Mouse (Mus musculus): ENCODE measurements around the gene Camk1g.

Gene Camk1g

GRCm38 (mm10) chr1:193373906-193374413 is 3.9 kb upstream of the Camk1g start:
- DNase-seq: no peak

- DNase-seq: no peak
These were observed 1.0 kb downstream of the Camk1g start for GRCm38 (mm10) chr1:193369091-193369490.

GRCm38 (mm10) chr1:193368055-193368454 is 2.0 kb downstream of the Camk1g start:
- DNase-seq: no peak

- DNase-seq: peak; percentile 56 to 67
These were observed 6.3 kb downstream of the Camk1g start for GRCm38 (mm10) chr1:193363801-193364231.

GRCm38 (mm10) chr1:193362078-193362477 is 8.0 kb downstream of the Camk1g start:
- no peak for DNase-seq

- peak; percentile 43 to 56 for DNase-seq
These were observed 8.9 kb downstream of the Camk1g start for GRCm38 (mm10) chr1:193361181-193361580.

- no peak for DNase-seq
These were observed 10.9 kb downstream of the Camk1g start for GRCm38 (mm10) chr1:193359199-193359598.

GRCm38 (mm10) chr1:193351583-193351982 is 18.5 kb downstream of the Camk1g start:
- peak; percentile 54 to 79 for DNase-seq

- no peak for DNase-seq
These were observed 19.6 kb downstream of the Camk1g start for GRCm38 (mm10) chr1:193350546-193350801.

GRCm38 (mm10) chr1:193349702-193350545 is 20.2 kb downstream of the Camk1g start:
- no peak for DNase-seq

- peak; percentile 61 to 64 for DNase-seq
These were observed 21.7 kb downstream of the Camk1g start for GRCm38 (mm10) chr1:193348261-193348962.

GRCm38 (mm10) chr1:193346908-193347307 is 23.2 kb downstream of the Camk1g start:
- DNase-seq: no peak

- DNase-seq: no peak
These were observed 25.1 kb downstream of the Camk1g start for GRCm38 (mm10) chr1:193344976-193345375.

- peak; percentile 73 to 79 for DNase-seq
These were observed 26.2 kb downstream of the Camk1g start for GRCm38 (mm10) chr1:193343853-193344252.

- peak; percentile 56 to 75 for DNase-seq
These were observed 27.7 kb downstream of the Camk1g start for GRCm38 (mm10) chr1:193342198-193342946.

GRCm38 (mm10) chr1:193338363-193338995 is 31.6 kb downstream of the Camk1g start:
- no peak for DNase-seq

- DNase-seq: no peak
These were observed 32.2 kb downstream of the Camk1g start for GRCm38 (mm10) chr1:193337787-193338310.

GRCm38 (mm10) chr1:193337018-193337321 is 33.1 kb downstream of the Camk1g start:
- no peak for DNase-seq

GRCm38 (mm10) chr1:193336122-193337017 is 33.7 kb downstream of the Camk1g start:
- peak; percentile 66 to 77 for DNase-seq

- no peak for DNase-seq
These were observed 35.6 kb downstream of the Camk1g start for GRCm38 (mm10) chr1:193334546-193334945.

GRCm38 (mm10) chr1:193333776-193334175 is 36.3 kb downstream of the Camk1g start:
- no peak for DNase-seq

- no peak for DNase-seq
These were observed 37.4 kb downstream of the Camk1g start for GRCm38 (mm10) chr1:193332671-193333070.
